Mouse (Mus musculus) c-Kit-positive CD71-positive TER-119-positive erythroid progenitor cells, embryonic 14.5 days (primary cell): Measurements from ENCODE around the gene Cdkn1a.
"Not testable (repeated sequence)": the region's sequence is repeated elsewhere in the genome, so short reads cannot be mapped to it uniquely, and the experiment has no call there.

Experiments
- DNase-seq: peaks from one replicate; pipeline ENCODE4 v3.0.0-alpha.2; 2013; ENCODE audit warnings: low spot score

The Cdkn1a gene

DNA sequence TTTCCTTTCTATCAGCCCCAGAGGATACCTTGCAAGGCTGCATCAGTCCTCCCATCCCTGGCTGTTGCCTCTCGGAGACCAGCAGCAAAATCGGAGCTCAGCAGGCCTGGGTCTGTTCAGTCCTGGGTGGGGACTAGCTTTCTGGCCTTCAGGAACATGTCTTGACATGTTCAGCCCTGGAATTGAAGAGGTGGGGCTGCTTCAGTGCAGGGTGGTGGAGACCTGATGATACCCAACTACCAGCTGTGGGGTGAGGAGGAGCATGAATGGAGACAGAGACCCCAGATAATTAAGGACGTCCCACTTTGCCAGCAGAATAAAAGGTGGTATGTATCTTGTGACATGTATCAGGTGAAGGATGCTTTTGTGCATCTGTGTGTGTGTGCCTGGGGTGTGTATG is at the start of gene Cdkn1a:
Gene Cdkn1a, plus strand, starts transcription at position 201 of the 400 bp plus-strand sequence.
- DNase-seq, result no peak

DNA sequence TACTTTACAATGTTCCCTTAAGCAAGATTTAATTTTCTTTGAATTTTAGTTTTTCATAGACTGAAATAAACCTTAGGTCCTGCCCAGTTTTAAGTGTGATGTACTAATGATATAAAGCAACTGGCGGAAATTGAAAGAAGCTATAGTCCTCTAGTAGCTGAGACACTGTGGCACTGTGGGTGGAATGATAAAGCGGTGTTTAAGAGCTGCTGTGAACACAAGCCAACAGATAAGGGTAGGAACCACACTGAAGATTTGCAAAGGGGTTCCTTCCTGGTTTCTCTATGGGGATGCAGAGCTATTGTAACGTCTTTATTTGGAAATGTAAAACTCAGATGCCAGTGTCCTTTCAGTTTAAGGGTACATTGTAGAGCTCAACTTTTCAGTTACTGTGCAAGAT is 49.1 kb upstream of the Cdkn1a start:
- DNase-seq, result not testable (repeated sequence)

GRCm38 (mm10) chr17:29042569-29042968 is 48.2 kb upstream of the Cdkn1a start:
- DNase-seq, result no peak

DNA sequence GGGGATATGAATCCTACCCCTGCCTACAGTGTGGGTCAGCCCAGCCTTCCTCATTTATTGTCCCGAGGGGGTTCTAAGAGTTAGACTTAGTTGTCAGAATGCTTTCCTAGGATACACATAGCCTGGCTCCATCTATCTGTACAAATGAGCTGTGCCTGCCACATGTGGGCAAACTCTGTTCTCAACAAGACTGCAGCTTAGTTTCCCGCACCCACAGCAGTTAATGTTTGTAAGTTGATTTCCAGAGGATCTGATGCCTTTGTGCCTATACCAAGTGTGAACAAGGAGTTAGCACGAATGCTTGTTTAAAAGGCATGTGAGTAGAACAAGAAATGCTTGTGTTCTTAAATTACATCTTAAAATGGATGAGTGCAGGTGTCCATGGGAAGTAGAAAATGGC is 47.2 kb upstream of the Cdkn1a start:
- no peak for DNase-seq

DNA sequence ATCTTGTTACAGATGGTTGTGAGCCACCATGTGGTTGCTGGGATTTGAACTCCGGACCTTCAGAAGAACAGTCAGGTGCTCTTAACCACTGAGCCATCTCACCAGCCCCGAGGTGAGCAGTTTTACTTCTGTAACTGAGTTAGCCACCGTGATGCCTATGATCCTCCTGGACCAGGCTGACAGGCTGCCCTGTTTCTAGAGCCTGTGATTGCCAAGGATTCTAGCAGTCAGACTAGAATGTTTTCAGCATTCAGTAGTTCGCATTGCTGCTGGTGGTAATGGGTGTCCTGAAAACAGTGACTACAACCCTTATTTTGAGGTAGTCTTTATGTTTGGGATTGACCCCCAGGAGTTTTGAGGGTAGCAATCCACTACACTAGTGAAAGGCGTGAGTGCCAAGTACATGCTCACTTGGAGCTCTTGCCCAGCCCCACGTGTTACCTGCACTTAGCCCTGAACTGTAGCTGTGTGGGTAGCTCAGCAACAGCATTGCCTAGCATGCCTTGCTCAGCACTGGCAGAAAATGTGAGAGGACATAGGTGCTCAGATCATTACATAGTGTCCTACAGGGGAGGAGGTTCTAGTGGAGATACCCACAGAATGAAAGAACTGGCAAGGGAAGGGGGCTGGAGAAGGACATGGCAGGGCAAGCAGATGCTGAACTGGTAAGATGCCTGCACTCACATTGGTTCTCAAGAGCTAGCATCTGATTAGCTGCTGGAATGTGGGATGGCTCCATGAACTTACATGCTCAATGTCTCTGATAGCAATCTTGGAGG is 46.4 kb upstream of the Cdkn1a start:
- no peak for DNase-seq

- DNase-seq, result no peak
These were observed 45.9 kb upstream of the Cdkn1a start for GRCm38 (mm10) chr17:29044925-29045319.

DNA sequence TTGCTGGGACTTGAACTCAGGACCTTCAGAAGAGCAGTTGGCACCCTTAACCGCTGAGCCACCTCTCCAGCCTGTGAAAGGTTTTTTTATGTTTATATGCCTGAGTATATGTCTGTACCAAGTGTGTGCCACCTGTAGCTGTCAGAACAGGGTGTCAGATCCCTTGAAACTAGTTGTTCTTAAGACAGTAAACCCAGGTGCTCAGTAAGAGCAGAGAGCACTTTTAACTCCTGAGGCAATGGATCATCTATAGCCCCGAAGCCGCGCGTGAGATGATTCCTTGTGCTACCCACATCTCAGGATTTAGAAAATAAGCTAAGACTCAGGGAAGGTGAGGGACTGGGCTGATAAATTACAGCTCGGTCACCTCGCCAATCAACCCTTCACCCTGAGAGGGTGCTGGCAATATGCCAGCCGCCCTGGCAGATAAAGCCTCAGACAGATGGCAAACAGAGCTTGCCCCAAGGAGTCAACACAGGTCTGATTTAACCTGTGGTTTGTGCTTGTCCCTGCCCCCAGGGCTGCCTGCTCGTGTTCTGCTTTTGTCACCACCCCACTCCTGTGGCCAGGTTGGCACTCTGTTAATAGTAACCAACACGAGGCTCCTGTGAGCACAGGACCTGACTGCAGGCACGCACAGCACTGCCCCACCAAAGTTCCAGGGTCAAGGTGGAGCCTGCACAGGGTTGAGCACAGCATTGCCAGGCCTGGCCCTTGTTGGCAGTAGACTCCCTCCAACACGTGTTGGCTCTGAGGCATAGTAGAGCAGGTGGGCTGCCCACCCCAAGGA is 44.8 kb upstream of the Cdkn1a start:
- no peak for DNase-seq

DNA sequence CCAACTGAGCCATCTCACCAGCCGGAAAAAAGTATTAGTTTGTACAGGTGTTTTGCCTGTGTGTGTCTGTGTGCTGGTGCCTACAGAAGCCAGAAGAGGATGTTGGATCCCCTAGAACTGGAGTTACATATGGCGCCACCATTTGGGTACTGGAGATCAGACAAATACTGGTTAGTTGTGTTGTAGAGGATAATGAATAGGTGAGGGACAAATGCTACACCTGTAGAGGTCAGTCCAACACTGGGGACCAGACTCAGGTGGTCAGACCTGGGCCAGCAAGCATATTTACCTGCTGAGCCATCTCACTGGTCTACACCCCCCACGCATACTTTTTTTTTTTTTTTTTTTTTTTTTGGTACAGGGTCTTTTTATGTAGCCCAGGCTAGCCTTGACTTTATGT is 43.9 kb upstream of the Cdkn1a start:
- DNase-seq, result no peak

DNA sequence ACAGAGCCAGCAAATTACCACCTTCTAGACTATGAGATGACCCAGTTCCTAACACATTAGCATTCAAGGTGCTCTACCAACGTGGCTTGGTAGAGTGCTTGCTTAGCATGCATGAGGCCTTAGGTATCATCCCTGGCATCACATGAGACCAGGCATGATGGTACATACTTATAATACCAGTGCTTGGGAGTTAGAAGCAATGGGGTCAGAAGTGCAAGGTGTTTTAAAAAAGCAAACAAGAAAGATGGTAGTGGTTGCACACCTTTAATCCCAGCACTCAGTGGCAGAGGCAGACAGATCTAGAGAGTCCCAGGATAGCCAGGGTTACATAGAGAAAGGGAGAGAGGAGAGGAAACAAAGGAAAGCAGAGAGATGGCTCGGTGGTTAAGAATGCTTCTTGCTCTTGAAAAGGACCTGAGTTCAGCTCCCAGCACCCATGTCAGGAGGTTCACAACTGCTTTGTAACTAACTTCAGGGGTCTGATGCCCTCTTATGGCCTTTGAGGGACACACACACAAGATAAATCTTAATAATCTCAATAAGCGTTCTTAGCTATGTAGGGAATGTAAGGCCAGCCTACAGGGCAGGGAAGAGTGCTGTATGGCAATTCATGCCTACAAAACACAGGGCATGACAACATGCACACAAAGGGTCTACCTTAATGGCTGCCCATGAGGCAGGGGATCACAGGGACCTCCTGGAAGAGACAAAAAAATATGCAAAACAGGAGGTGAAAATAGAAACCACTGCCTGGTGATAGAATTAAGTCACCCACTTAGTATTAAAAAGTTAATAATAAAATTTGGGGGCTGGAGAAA is 42.9 kb upstream of the Cdkn1a start:
- no peak for DNase-seq

GRCm38 (mm10) chr17:29048748-29049507 is 41.8 kb upstream of the Cdkn1a start:
- DNase-seq, result peak; percentile 72

GRCm38 (mm10) chr17:29049508-29049889 is 41.3 kb upstream of the Cdkn1a start:
- DNase-seq, result no peak

DNA sequence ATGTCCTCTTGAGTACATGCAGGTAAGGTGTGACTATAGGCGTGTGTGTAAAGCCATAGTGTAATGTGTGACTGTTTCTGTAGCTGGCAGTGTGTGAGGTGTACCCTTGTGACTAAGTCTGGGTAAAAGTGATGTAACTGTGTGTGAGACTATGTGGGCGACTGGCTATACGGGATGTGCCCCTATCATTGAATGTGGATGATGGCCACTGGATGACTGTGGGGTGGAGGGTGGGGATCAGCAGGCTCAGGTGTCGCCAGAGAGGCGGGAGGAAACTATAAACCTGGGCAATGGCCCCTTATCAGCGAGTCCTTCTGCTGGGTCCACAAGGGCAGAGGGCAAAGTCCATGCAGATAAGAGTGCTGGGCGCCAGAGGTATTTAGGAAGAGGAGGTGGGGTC is 40.9 kb upstream of the Cdkn1a start:
- DNase-seq, result no peak

GRCm38 (mm10) chr17:29050791-29051190 is 40.0 kb upstream of the Cdkn1a start:
- DNase-seq, result no peak

DNA sequence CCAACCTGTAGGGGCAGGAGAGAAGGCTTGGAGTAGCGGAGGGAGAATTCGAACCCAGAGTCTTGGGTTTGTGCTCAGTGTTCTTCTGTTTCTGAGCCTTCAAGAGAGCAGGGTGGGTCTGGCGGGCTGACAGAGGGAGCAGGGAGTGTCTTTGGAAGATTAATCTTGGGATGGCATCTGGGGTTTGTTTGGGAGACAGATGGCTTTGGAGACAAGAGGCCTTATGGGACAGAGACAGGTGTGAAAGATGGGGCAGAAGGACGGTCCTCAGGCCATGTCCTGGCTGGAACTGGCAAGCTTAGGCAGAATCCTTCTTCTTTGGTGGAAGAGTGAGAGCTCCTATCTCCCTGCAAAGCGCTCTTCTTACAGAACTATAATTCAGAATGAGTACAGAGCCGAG is 37.7 kb upstream of the Cdkn1a start:
- DNase-seq, result no peak

DNA sequence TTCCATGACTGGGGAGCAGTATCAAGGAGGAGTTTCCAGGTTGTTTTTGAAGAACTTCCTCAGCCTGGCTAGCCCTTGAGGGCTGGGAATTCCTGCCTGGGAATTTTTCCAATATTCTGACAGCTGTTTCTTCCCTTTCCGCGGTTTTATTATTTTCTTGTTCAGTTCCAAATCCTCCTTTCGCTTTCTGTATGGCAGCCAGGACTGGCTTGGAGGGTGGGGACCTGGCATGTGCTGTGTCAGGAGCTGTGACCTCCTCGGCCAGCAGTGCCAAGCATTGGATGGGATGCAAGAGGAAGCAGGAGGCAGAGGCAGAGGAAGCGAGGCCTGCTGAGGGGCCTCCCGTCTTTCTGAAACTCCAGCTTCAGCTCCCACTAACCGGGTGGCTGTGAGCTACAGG is 36.9 kb upstream of the Cdkn1a start:
- no peak for DNase-seq

GRCm38 (mm10) chr17:29054429-29054828 is 36.3 kb upstream of the Cdkn1a start:
- no peak for DNase-seq

- no peak for DNase-seq
These were observed 35.2 kb upstream of the Cdkn1a start for GRCm38 (mm10) chr17:29055586-29055985.

GRCm38 (mm10) chr17:29056207-29056606 is 34.6 kb upstream of the Cdkn1a start:
- DNase-seq, result no peak

DNA sequence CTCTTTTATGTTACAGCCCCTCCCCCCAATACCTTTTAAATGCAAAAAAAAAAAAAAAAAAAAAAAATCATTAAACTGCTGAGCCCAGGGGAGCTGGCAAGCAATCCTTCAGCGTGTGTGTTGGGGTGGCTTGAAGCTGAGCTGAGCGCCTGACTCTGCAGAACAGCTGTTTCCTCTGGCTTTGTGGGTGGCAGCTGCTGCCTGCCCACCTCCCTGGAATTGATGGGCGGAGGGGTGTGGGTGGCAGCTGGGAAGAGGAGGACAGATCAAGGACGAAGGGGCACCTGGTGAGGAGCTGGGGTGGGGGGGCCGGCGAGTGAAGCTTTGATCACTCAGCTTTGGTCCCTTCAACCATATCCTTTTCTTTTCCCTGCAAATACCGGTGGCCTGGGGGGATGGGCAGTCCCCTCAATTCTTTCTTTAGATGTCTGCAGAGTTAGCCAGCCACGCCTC is 34.1 kb upstream of the Cdkn1a start:
- no peak for DNase-seq

- no peak for DNase-seq
These were observed 33.4 kb upstream of the Cdkn1a start for GRCm38 (mm10) chr17:29057361-29057890.

DNA sequence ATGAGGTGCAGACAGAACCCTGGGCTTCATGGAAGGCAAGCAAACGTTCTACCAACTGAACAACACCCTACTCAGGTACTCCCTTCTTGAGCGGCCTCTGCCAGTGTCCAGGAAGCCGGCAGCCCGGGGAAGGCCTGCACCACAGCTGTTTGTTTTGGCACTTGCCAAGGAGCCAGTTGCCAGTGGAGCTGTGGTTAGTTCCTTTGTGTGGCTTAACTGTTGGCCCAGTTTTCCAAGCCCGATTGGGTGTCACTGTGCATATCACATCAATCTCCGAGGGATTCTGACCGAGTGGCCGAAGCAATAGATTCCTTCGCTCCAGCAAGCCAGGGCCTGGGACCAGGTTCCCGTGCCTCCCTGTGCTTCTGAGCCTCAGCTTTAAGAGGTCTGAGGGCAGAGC is 32.8 kb upstream of the Cdkn1a start:
- no peak for DNase-seq

DNA sequence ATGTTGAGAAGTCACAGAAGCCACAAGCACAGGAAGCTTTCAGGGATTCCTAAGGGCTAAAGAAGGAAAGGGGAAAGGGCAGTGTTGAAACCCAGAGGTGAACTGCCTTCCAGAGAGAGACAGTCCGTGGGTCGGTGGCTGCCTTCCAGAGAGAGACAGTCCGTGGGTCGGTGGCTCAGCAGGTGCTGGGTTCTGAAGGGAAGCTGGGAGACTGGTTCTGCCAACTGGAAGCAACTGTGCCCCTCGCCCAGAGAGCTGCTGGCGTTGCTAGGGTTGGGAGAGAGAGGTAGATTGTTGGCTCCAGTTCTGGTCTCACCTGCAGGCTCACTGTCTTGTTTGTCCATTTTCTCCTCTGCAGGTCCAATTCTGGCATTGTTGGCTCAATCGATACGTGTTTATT is 32.3 kb upstream of the Cdkn1a start:
- DNase-seq, result no peak
